Mouse (Mus musculus) left cerebral cortex, adult 9 months (tissue): Measurements from ENCODE around the gene Ift88.
A peak's percentile ranks its signal among the peaks of the same experiment; 100 is the strongest.

Source experiments
- DNase-seq, 2 experiments: peaks; one replicate each; pipeline ENCODE4 v3.0.0; 2022; ENCODE audit warnings: low spot score in 2 of 2

The Ift88 gene

GRCm38 (mm10) chr14:57423432-57424211, at the start of gene Ift88:
Ift88 (plus strand) TSS chr14:57424062.
- peak; percentile 82 to 94 for DNase-seq

GRCm38 (mm10) chr14:57375205-57375604, 48.7 kb upstream of the Ift88 start:
- no peak for DNase-seq

GRCm38 (mm10) chr14:57376016-57376415, 47.8 kb upstream of the Ift88 start:
- DNase-seq = no peak

GRCm38 (mm10) chr14:57376956-57377355, 46.9 kb upstream of the Ift88 start:
- DNase-seq = no peak

- no peak for DNase-seq
These were observed 46.3 kb upstream of the Ift88 start for GRCm38 (mm10) chr14:57377531-57377930.

GRCm38 (mm10) chr14:57385667-57386066, 38.2 kb upstream of the Ift88 start:
- DNase-seq = no peak

- DNase-seq = no peak
These were observed 36.9 kb upstream of the Ift88 start for GRCm38 (mm10) chr14:57386758-57387561.

GRCm38 (mm10) chr14:57391621-57392020, 32.2 kb upstream of the Ift88 start:
- DNase-seq = no peak

GRCm38 (mm10) chr14:57392278-57392677, 31.6 kb upstream of the Ift88 start:
- no peak for DNase-seq

- no peak for DNase-seq
These were observed 28.4 kb upstream of the Ift88 start for GRCm38 (mm10) chr14:57395470-57395869.

GRCm38 (mm10) chr14:57397221-57397620, 26.6 kb upstream of the Ift88 start:
- DNase-seq = no peak

- DNase-seq = peak; percentile 85 to 95
These were observed 25.7 kb upstream of the Ift88 start, which contains the start of gene Cryl1 for GRCm38 (mm10) chr14:57398065-57398757. Cryl1 (minus strand) TSS chr14:57398529.

- no peak for DNase-seq
These were observed 24.9 kb upstream of the Ift88 start for GRCm38 (mm10) chr14:57398813-57399427.

- DNase-seq = no peak
These were observed 21.0 kb upstream of the Ift88 start for GRCm38 (mm10) chr14:57402815-57403214.

- no peak for DNase-seq
These were observed 16.5 kb upstream of the Ift88 start for GRCm38 (mm10) chr14:57407039-57407987.

- no peak for DNase-seq
These were observed 15.8 kb upstream of the Ift88 start for GRCm38 (mm10) chr14:57408100-57408499.

GRCm38 (mm10) chr14:57409106-57409505, 14.8 kb upstream of the Ift88 start:
- no peak for DNase-seq

- peak in 1 of 2 experiments; percentile 33 for DNase-seq
These were observed 11.7 kb upstream of the Ift88 start for GRCm38 (mm10) chr14:57412166-57412565.

GRCm38 (mm10) chr14:57417187-57417586, 6.7 kb upstream of the Ift88 start:
- no peak for DNase-seq

GRCm38 (mm10) chr14:57424212-57424561, 325 bp downstream of the Ift88 start:
- DNase-seq = no peak

- no peak for DNase-seq
These were observed 6.6 kb downstream of the Ift88 start for GRCm38 (mm10) chr14:57430451-57430850.
